14 mouse cellular contexts compared by ENCODE assay signal in genomic region chr6:93874376-93874775, GRCm38 (mm10).
"Had no signal": no experiment of that assay in that cellular context is flagged by ENCODE, and none has a peak within 500 bp of the region (broad histone marks: within the 10 kb centered on the region; RNA-seq: fewer than 3 reads in every experiment).

No protein-coding gene starts in this region.

- H3K36me3 ChIP-seq: limb, embryonic 15.5 days; liver, embryonic 12.5 days had no signal

- H3K27me3 ChIP-seq: limb, embryonic 15.5 days; liver, embryonic 12.5 days; megakaryocyte, embryonic 14.5 days had no signal

- H3K9me3 ChIP-seq: limb, embryonic 15.5 days; liver, embryonic 12.5 days had no signal

- H3K4me2 ChIP-seq: limb, embryonic 15.5 days; liver, embryonic 12.5 days; lung, embryonic 14.5 days; midbrain, embryonic 11.5 days had no signal

- H3K4me1 ChIP-seq: limb, embryonic 15.5 days; megakaryocyte, embryonic 14.5 days had no signal

- H3K4me3 ChIP-seq: limb, embryonic 15.5 days; liver, embryonic 12.5 days; megakaryocyte, embryonic 14.5 days had no signal

- DNase-seq: kidney, postnatal 14 days; lung, embryonic 14.5 days; lung, postnatal 10 days; lung, postnatal 4 days; retina, postnatal 1 day; right cerebral cortex, postnatal 4 days; spleen, adult 18-20 months; thymus, adult 2 months; thymus, postnatal 25 days had no signal

- H3K9ac ChIP-seq: limb, embryonic 15.5 days; liver, embryonic 12.5 days; lung, embryonic 14.5 days had no signal

- H3K27ac ChIP-seq: limb, embryonic 15.5 days; liver, embryonic 12.5 days had no signal

- ATAC-seq: liver, embryonic 12.5 days; midbrain, embryonic 16.5 days had no signal
